Mouse (Mus musculus): ENCODE measurements around the gene Kcnq2. TPM values are rescaled to one million over a fixed set of nuclear protein-coding genes. Genes with fewer than 3 reads are reported as not detected.

Kcnq2 gene
- polyA plus RNA-seq, 1 experiment: not detected

GRCm38 (mm10) chr2:181127786-181128185 lies 7.3 kb downstream of the Kcnq2 start:
- Histone ChIP-seq H3K4me1 (ENCODE audit: control insufficient read depth, insufficient read depth, low read length) (no peaks in the 10 kb centered on the region), H3K27ac (ENCODE audit: control insufficient read depth, insufficient read depth, low read depth, low read length, poor library complexity) (no peak overlapping the region), H3K4me3 (replicated peaks; ENCODE audit: control insufficient read depth, low read depth, low read length) (no peak overlapping the region)
- TF ChIP-seq POLR2A (IDR thresholded peaks at IDR 0.05; ENCODE audit: borderline replicate concordance, control insufficient read depth, low read depth, low read length) (no peak), CTCF (IDR thresholded peaks at IDR 0.05; ENCODE audit: control insufficient read depth, insufficient read depth, low read length) (no peak)
- WGBS: 40% methylated on average over 3 of the region's 3 CpGs

- H3K4me3 ChIP-seq (replicated peaks; ENCODE audit: control insufficient read depth, low read depth, low read length): no peak overlapping the region
- H3K4me1 ChIP-seq (ENCODE audit: control insufficient read depth, insufficient read depth, low read length): no peaks in the 10 kb centered on the region
- no peak overlapping the region for H3K27ac ChIP-seq (ENCODE audit: control insufficient read depth, insufficient read depth, low read depth, low read length, poor library complexity)
- TF ChIP-seq POLR2A (IDR thresholded peaks at IDR 0.05; ENCODE audit: borderline replicate concordance, control insufficient read depth, low read depth, low read length) (no peak), CTCF (IDR thresholded peaks at IDR 0.05; ENCODE audit: control insufficient read depth, insufficient read depth, low read length) (no peak)
- WGBS: 39% methylated on average over 7 of the region's 7 CpGs
Measured at GRCm38 (mm10) chr2:181125726-181126455, 9.2 kb downstream of the Kcnq2 start.

- H3K4me1 ChIP-seq (ENCODE audit: control insufficient read depth, insufficient read depth, low read length): no peaks in the 10 kb centered on the region
Measured at GRCm38 (mm10) chr2:181122642-181123041, 12.5 kb downstream of the Kcnq2 start.

GRCm38 (mm10) chr2:181120922-181121449 lies 14.1 kb downstream of the Kcnq2 start:
- 76% methylated on average over 4 of the region's 4 CpGs for WGBS
- Histone ChIP-seq H3K4me3 (replicated peaks; ENCODE audit: control insufficient read depth, low read depth, low read length) (no peak overlapping the region), H3K27ac (ENCODE audit: control insufficient read depth, insufficient read depth, low read depth, low read length, poor library complexity) (no peak overlapping the region), H3K4me1 (ENCODE audit: control insufficient read depth, insufficient read depth, low read length) (no peaks in the 10 kb centered on the region)
- TF ChIP-seq POLR2A (IDR thresholded peaks at IDR 0.05; ENCODE audit: borderline replicate concordance, control insufficient read depth, low read depth, low read length) (no peak), CTCF (IDR thresholded peaks at IDR 0.05; ENCODE audit: control insufficient read depth, insufficient read depth, low read length) (no peak)

More at GRCm38 (mm10) chr2:181122642-181123041, 12.5 kb downstream of the Kcnq2 start:
- H3K4me3 ChIP-seq (replicated peaks; ENCODE audit: control insufficient read depth, low read depth, low read length): no peak overlapping the region
- TF ChIP-seq POLR2A (IDR thresholded peaks at IDR 0.05; ENCODE audit: borderline replicate concordance, control insufficient read depth, low read depth, low read length) (no peak), CTCF (IDR thresholded peaks at IDR 0.05; ENCODE audit: control insufficient read depth, insufficient read depth, low read length) (no peak)
- no peak overlapping the region for H3K27ac ChIP-seq (ENCODE audit: control insufficient read depth, insufficient read depth, low read depth, low read length, poor library complexity)

- Histone ChIP-seq H3K27ac (ENCODE audit: control insufficient read depth, insufficient read depth, low read depth, low read length, poor library complexity) (no peak overlapping the region), H3K4me1 (ENCODE audit: control insufficient read depth, insufficient read depth, low read length) (no peaks in the 10 kb centered on the region), H3K4me3 (replicated peaks; ENCODE audit: control insufficient read depth, low read depth, low read length) (no peak overlapping the region)
- no peak for TF ChIP-seq POLR2A (IDR thresholded peaks at IDR 0.05; ENCODE audit: borderline replicate concordance, control insufficient read depth, low read depth, low read length)
- TF ChIP-seq CTCF (IDR thresholded peaks at IDR 0.05; ENCODE audit: control insufficient read depth, insufficient read depth, low read length): no peak
- 23% methylated on average over 10 of the region's 10 CpGs for WGBS
Measured at GRCm38 (mm10) chr2:181119952-181120351, 15.1 kb downstream of the Kcnq2 start.

- WGBS: 72% methylated on average over 5 of the region's 5 CpGs
- Histone ChIP-seq H3K4me3 (replicated peaks; ENCODE audit: control insufficient read depth, low read depth, low read length) (no peak overlapping the region), H3K27ac (ENCODE audit: control insufficient read depth, insufficient read depth, low read depth, low read length, poor library complexity) (no peak overlapping the region), H3K4me1 (ENCODE audit: control insufficient read depth, insufficient read depth, low read length) (no peaks in the 10 kb centered on the region)
- TF ChIP-seq POLR2A (IDR thresholded peaks at IDR 0.05; ENCODE audit: borderline replicate concordance, control insufficient read depth, low read depth, low read length) (no peak), CTCF (IDR thresholded peaks at IDR 0.05; ENCODE audit: control insufficient read depth, insufficient read depth, low read length) (no peak)
Measured at GRCm38 (mm10) chr2:181116436-181116835, 18.7 kb downstream of the Kcnq2 start.

GRCm38 (mm10) chr2:181115367-181115766 lies 19.7 kb downstream of the Kcnq2 start:
- Histone ChIP-seq H3K4me3 (replicated peaks; ENCODE audit: control insufficient read depth, low read depth, low read length) (no peak overlapping the region), H3K27ac (ENCODE audit: control insufficient read depth, insufficient read depth, low read depth, low read length, poor library complexity) (no peak overlapping the region), H3K4me1 (ENCODE audit: control insufficient read depth, insufficient read depth, low read length) (no peaks in the 10 kb centered on the region)
- TF ChIP-seq POLR2A (IDR thresholded peaks at IDR 0.05; ENCODE audit: borderline replicate concordance, control insufficient read depth, low read depth, low read length): no peak
- no peak for TF ChIP-seq CTCF (IDR thresholded peaks at IDR 0.05; ENCODE audit: control insufficient read depth, insufficient read depth, low read length)
- WGBS: 60% methylated on average over 3 of the region's 3 CpGs

GRCm38 (mm10) chr2:181113762-181114361 lies 21.2 kb downstream of the Kcnq2 start:
- TF ChIP-seq POLR2A (IDR thresholded peaks at IDR 0.05; ENCODE audit: borderline replicate concordance, control insufficient read depth, low read depth, low read length) (no peak), CTCF (IDR thresholded peaks at IDR 0.05; ENCODE audit: control insufficient read depth, insufficient read depth, low read length) (no peak)
- Histone ChIP-seq H3K4me1 (ENCODE audit: control insufficient read depth, insufficient read depth, low read length) (no peaks in the 10 kb centered on the region), H3K4me3 (replicated peaks; ENCODE audit: control insufficient read depth, low read depth, low read length) (no peak overlapping the region), H3K27ac (ENCODE audit: control insufficient read depth, insufficient read depth, low read depth, low read length, poor library complexity) (no peak overlapping the region)
- WGBS: 71% methylated on average over 8 of the region's 8 CpGs

Data from bone marrow, adult 2 months (tissue).